Mouse (Mus musculus) left cerebral cortex, postnatal 25 days (tissue): ENCODE results near the gene Psme2. TPM values are rescaled to one million over a fixed set of nuclear protein-coding genes. Genes with fewer than 3 reads are reported as not detected.

ENCODE experiments used
- DNase-seq, 2 experiments: peaks; one replicate each; pipeline ENCODE4 v3.0.0; 2022; ENCODE audit warnings: low spot score in 2 of 2, mixed read lengths in 1 of 2
- intact Hi-C: fragments of 180-260 bp; cut with DNase I; formaldehyde crosslinking; loops from one replicate; pipeline ENCODE4 v1.15.1; 2025
- total RNA-seq, 2 experiments: library from RNA; stranded (reverse); gene quantifications; 2 replicates each; pipeline ENCODE4 v1.2.3; 2021

The Psme2 gene
- total RNA-seq, 2 experiments from 2014 or later: 35.2 to 47.9 TPM

DNA sequence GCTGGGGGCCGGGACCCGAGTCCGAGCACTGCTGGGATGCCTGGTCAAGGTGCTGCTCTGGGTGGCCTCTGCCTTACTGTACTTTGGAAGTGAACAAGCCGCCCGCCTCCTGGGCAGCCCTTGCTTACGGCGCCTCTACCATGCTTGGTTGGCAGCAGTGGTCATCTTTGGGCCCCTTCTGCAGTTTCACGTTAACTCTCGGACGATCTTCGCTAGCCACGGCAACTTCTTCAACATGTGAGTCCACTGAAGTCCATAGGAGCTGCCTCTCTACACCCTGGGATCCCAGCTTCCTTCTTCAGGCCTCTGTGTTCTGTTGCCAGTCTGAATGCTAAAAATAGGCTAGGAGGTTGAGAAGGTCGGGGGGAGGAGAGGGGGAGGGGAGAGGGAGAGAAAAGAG lies 15.2 kb downstream of the Psme2 start:
- intact Hi-C loops: no loop called here
- DNase-seq: no peak

DNA sequence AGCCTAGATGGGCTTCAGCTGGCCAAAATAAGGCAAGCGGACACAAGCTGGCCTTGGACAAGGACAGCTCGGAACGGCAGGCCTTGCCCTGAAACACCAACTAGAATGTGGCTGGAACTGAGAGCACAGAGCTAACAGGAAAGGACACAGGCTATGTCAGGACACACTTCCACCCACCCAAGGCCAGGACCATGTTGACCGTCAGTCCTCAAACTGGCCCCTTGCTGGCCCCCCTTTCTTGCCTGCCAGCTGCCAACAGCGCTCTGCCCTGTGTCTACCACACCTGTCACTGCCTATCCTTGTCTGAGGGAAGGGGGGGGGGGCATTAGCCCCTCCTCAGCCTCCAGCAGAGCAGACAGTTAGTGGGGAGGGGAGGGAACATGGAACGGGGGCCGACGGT lies 15.6 kb downstream of the Psme2 start, which contains the start of gene Fitm1:
Fitm1 (plus strand) TSS at position 316 of the 400 bp plus-strand sequence.
- DNase-seq: no peak
- intact Hi-C loops: no loop called here

DNA sequence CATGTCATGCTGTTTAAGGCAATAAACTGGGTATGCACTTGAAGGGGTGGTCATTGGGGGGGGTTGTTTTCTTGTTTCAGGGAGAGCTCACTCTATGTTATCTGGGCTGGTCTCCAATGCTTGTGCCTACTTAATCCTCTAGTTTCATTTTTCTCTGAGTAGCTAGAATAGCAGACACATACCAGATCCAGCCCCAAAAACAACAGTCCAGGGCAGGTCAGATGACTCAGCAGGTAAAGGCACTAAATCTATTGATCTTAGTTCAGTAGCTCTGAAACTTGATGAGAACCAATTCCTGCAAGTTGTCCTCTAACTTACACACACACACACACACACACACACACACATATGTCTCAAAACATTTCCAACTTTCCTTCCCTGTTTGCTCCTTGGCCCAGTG lies 19.2 kb downstream of the Psme2 start:
- no peak for DNase-seq
- intact Hi-C loops: no loop called here

DNA sequence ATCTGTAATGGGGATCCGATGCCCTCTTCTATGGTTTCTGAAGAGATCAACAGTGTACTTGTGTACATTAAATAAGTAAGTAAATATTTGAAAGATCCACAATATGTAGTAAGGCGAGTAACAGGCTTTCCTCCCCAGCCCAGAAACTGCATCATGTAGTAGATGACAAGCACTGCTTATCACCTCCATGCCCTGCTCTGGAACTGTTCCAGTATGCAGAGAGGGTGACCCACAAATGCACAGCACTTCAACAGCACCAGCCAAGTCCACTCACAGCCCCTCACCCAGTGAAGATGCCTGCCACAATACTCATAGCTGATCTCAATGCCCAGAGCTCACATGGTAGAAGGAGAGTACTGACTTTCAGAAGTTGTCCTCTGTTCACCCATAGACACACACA lies 20.3 kb downstream of the Psme2 start:
- DNase-seq: no peak
- intact Hi-C loops: no loop called here

DNA sequence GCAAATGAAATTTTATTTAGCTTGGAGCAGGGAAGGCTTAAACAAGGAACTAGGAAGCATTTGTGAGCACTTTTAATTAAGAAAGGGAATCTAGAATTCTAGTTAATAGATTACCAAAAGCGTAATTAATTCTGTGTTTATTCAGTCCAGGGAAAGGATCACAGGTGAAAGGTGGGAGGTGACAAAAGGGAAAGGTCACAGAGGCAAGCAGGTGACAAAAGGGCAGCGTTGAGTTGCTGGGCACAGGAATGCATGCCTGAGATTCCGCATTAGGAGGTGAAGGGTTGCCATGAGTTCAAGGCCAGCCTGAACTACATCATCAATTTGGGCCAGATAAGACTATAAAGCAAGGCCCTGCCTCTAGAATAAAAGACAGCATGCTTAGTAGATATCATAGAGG lies 23.4 kb downstream of the Psme2 start:
- DNase-seq: no peak

DNA sequence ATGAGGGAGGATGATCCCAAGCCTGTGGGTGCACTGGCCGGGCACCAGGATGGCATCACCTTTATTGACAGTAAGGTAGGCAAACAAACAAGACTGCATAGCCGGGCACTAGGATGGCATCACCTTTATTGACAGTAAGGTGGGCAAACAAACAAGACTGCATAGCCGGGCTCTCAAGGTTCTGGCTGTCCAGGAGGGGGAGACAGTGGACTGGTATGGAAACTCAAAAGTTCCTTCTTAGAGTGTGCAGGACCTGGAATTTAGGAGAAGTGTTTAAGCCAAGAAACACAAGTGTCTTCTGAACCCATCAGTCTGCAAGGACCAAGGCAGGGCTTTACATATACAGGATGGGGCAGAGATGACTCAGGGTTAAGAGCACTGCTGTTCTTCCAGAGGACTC lies 25.2 kb downstream of the Psme2 start:
- DNase-seq: no peak

More for the DNA sequence above, 23.4 kb downstream of the Psme2 start:
- intact Hi-C loops: no loop called here

DNA sequence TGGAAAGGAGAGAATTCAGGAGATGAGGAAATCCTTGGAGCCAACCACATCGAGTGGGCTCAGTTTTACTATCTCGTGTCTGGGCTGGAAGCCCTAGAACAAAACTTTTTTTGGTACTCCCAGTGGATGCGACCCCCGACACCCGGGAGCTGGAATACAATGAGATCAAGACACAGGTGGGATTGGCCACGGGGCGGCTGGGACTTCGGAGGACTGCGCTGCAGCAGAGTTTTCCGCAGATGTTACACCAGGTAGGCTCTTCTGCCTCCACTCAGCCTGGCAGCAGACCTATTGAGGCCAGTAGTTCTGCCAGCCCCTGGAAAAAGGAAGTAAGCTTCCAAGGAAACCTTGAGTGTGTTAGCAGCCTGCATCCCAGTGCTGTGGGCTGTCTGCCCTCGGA lies 27.7 kb downstream of the Psme2 start:
- intact Hi-C loops: no loop called here
- no peak for DNase-seq

More for the DNA sequence above, 25.2 kb downstream of the Psme2 start:
- intact Hi-C loops: no loop called here

DNA sequence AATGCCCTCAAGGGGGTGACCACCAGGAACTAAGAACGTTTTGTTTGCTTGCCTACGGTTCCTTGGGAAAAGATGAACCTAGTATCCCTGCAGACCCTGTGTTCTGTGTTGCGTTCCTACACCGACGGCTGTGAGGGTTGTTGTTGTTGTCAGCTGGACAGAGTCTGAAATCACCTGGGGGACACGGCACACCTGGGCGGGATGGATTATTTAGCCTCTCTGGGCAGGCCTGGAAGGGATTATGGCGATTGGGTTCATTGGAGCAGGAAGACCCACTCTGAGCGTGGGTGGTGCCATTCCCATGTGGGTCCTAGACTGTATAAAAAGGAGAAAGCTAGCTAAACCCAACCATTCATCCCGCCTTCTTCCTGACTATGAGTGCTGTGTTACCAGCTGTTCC lies 29.1 kb downstream of the Psme2 start:
- no peak for DNase-seq
- intact Hi-C loops: loop anchor here (2.0 kb wide), 1 partner anchor 17 kb away; the partner anchor contains the start of gene Psme1

DNA sequence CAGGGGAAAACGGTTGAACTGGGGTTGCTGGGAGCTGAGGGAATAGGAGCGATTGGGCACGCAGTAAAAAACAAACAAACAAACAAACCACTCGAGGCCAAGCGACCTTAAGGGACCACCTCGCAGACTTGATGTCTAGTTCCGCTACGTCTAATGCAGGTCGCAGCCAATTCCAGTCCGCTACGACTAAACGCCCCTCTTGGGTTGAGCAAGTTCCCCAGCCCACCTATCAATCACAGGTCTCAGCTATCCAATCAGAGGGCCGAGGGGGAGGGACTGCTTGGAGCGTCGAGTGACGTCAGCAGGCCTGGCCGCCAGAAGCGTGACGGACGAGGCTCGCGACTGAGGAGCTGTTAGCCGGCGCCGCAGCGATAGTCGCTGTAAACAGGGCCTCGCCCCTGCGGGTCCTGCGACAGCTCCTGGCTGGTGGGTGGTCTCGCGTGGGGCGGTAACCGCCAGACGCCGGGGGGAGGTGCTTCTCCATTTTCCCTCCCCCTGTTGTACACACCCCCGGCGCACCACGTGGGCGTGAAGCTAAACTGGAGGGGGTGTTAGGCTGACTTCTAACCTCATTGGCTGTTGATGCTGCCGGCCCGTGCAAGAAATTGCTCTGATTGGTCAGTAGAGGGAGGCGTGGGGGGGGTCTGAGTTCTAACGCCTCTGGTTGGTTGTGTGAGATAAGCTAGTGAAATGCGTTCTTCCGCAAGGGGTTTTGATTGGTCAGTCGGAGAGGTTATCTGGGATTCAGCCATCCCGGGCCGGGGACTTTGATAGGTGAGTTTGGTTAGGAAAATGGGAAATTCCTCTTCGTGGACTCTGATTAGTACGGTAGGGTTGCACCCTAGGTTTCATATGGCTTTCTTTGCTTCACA lies 30.5 kb downstream of the Psme2 start, which contains the start of gene A730061H03Rik:
A730061H03Rik (minus strand) TSS at position 205 of the 872 bp plus-strand sequence.
- intact Hi-C loops: loop anchor here (2.0 kb wide), 1 partner anchor 18 kb away; the partner anchor contains the start of gene Psme1
- DNase-seq: peak; percentile 97 to 100

DNA sequence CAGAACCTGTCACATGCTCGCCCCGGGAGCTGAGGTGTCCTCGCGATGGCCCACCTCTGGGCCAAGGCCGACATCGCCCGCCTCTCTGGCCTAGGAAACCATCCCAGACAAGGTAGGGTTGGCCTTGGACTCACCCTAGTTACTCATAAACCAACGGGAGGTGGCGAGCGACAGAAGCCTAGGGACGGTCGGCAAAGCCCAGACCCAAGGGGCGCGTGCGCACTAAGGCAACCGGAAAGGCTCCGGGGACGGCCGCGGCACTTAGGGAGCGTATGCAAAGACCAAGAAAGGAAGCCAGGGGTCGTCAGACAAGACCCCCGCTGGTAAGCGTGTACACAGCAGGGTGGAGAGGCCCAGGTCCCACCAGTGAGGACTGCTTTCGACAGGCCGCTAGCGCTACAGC lies 31.1 kb downstream of the Psme2 start, which contains the start of gene Dcaf11:
Dcaf11 (plus strand) TSS at position 208 of the 403 bp plus-strand sequence.
- intact Hi-C loops: loop anchor here (2.0 kb wide), 1 partner anchor 19 kb away; the partner anchor contains the start of gene Psme1
- DNase-seq: peak; percentile 87 to 93

DNA sequence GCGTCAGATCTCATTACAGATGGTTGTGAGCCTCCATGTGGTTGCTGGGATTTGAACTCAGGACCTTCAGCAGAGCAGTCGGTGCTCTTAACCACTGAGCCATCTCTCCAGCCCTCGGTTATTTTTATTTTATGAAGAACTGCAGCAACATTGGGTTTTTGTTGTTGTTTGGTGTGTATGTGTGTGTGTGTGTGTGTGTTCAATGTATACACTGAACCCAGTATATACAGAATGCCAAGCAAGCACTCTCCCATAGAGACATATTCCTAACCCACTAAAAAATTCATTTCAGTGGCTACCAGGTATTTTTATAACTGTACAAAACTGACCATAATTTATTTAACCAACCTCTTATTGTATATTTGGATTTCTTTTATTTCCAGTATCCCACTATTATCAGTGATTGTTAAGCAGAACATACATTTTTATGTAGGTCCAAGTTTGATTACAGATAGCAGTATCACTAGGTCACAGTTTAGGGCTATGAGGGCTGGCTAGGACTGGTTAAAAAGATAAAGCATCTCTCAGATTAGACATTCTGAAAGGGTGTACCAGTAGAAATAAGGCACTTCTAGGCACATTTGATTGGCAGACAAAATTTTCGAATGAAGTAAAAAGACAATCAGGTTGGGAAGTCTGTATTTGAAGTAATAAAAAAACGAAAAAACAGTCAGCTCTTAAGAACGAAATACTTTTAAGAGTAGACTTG lies 32.0 kb downstream of the Psme2 start:
- DNase-seq: no peak
- intact Hi-C loops: no loop called here

DNA sequence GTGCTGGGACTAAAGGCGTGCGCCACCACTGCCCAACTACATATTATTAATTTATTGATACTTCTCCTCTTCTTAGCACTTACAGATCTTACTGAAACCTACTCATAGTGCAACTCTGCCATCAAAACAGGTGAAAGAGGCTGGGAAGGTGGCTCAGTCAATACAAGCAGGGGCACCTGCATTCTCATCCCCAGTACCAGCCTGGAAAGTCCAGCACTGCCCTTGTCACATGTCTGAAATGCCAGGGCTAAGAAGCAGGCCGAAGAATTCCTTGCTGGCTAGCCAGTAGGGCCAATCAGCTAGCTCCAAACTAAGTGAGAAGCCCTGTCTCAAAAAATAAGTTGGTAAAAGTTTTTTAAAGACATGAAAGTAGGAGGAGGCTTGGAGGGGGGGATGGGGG lies 33.3 kb downstream of the Psme2 start:
- intact Hi-C loops: loop anchor here (2.0 kb wide), 1 partner anchor 61 kb away; no protein-coding TSS in a partner anchor
- DNase-seq: no peak

DNA sequence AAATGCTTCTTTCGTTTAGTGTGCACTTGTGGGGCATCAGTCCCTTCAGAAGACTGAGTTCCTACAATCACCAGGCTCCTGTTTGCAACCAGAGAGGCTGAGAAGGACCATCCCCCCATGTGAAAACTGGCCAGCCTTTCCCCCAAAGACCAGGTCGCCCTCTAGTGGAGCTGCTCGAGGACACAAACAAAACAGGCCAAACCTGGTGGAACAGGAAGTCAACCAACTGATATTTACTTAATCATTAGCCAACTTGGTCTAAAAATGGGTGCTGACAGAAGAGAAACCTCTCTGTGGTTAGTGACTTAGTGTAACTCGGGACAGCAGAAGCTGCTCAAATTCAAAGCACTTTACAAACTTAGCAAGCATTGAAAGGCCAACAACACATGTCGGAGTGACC lies 33.9 kb downstream of the Psme2 start:
- intact Hi-C loops: loop anchor here (2.0 kb wide), 1 partner anchor 60 kb away; no protein-coding TSS in a partner anchor
- peak; percentile 57 to 71 for DNase-seq

DNA sequence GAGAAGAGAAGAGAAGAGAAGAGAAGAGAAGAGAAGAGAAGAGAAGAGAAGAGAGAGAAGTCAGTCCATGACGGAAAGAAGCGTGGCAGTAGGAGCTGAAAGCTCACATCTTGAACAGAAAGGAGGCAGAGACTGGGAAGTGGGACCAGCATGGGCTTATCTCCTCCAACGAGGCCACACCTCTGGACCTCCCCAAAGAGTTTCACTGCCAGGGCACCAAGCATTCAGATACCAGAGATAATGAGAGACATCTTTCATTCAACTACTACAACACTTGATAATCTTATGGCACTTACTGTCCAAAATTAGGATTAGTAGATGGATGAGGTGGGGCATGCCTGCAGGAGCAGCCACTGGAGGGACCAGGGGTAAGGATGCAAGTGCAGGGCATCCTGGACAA lies 35.1 kb downstream of the Psme2 start:
- intact Hi-C loops: loop anchor here (2.0 kb wide), 1 partner anchor 59 kb away; no protein-coding TSS in a partner anchor
- no peak for DNase-seq

DNA sequence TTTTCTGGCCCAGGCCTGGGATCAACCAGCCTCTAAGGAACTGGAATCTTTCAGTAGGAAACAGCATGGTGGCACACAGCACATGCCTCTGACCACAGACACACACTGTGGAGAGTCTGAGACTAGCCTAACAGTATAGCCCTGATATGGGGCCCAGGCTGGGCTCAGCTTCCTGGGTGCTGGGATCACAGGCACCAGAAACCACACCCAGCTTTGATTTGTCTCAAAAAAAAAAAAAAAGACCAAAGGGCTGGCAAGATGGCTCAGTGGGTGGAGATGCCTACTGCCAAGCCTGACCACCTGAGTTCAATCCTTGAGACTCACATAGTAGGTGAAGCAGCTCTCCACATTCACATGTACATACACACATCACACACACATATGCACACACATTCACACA lies 36.3 kb downstream of the Psme2 start:
- DNase-seq: no peak
- intact Hi-C loops: no loop called here

DNA sequence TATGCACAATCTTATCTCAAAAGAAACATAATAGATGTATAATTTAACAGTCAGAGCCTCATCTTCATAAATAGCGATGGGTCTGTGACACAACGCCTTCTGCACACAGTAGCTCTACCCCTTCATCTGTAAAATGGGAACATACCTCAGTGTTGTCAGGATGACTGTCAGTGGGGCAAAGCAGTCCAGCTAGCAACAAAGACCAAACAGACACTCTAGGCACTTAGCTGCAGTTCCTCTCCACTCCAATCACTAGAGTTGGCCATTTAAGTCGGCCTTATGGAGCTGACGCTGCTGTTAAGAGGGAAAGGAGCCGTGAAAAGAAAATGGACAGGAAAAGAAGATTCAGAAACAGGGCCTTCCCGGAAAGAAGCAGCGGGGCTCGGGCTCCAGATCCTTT lies 39.1 kb downstream of the Psme2 start:
- no peak for DNase-seq
- intact Hi-C loops: no loop called here

DNA sequence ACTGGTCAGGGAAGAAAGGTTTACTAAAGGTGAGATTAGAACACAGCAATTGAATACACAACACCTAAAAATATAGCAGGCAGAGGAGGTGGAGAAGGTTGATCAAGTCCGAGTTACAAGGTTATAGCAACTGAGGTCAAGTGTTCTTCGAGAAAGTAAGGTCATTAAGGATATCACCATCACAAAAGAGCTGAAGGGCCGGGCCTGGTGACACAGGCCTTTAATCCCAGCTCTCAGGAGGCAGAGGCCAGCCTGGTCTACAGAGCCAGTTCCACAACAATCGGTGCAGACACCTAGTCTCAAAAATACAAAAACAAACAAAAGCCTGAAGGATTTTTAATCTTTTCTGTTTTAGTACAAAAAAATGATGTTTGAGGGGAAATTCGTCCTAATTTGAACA lies 39.6 kb downstream of the Psme2 start:
- intact Hi-C loops: no loop called here
- DNase-seq: no peak

DNA sequence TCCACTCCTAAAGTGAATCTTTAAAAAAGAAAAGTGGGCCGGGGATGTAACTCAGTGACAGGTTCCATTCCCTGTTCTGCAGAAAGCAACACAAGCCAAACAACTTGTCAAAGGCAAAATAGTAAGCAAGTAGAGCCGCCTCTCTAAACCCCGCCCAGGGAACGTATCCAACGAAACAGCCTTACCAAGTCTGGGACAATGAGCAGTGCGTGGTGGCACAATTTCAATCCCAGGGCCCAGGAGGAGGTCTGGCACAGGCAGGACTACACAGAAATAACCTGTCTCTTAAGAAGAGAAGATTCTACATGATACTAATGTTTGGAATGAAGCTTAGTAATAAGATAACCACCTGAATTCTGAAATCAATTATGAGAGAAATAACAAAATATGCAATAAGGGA lies 40.7 kb downstream of the Psme2 start:
- intact Hi-C loops: no loop called here
- no peak for DNase-seq

DNA sequence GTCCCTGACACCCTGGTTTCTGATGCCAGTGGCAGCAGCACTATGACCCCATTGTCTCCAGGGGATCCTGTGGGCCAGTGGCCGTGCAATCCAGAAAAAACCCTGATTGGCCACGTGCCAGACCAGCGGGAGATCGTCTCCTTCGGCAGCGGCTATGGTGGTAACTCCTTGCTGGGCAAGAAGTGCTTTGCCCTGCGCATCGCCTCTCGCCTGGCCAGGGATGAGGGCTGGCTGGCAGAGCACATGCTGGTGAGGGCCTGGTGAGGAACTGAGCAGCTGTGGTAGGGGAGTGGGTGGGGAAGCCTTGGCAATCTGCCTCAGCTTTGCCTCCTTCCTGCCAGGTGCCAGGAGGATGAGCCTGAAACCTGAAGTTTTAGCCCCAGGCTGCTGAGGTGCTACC lies 46.6 kb downstream of the Psme2 start:
- no peak for DNase-seq
- intact Hi-C loops: no loop called here

DNA sequence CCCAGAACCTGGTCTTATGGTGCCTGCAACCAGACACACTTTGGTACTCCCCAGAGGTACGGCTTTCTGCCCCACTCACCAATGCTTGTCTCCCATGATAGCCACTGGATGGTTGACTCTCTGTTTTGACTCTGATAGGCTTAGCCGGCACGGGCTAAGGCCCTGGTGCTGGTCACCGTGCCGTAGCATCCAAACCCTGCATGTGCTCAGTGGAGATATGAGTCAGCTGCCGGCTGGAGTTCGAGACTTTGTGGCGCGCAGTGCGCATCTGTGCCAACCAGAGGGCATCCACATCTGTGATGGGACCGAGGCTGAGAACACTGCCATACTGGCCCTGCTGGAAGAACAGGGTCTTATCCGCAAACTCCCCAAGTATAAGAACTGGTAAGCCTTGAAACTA lies 48.6 kb downstream of the Psme2 start:
- DNase-seq: no peak
- intact Hi-C loops: no loop called here
